Mouse (Mus musculus): ENCODE measurements around the gene Spata7. TPM values are rescaled to one million over a fixed set of nuclear protein-coding genes. Genes with fewer than 3 reads are reported as not detected.

Gene Spata7
- total RNA-seq, 2 experiments from 2014 or later = 1.1 TPM; not detected in 1

Other genes with a start within 250 kb of the Spata7 start
- not detected in 2 replicates for gene Kcnk10, start 49.8 kb upstream of the Spata7 start, total RNA-seq (2015; ENCODE audit: low replicate concordance)
- 0.26 TPM in 1 of 2 replicates, not detected in the other for gene Kcnk10, start 49.8 kb upstream of the Spata7 start, total RNA-seq (2017; ENCODE audit: low replicate concordance)
- gene Ptpn21, start 109.2 kb downstream of the Spata7 start, total RNA-seq (2015; ENCODE audit: low replicate concordance) = 0.21 and 0.58 TPM in 2 replicates
- 0.70 and 2.2 TPM in 2 replicates for gene Ptpn21, start 109.2 kb downstream of the Spata7 start, total RNA-seq (2017; ENCODE audit: low replicate concordance)
- 50.4 and 53.4 TPM in 2 replicates for gene Zc3h14, start 118.8 kb downstream of the Spata7 start, total RNA-seq (2015; ENCODE audit: low replicate concordance)
- gene Zc3h14, start 118.8 kb downstream of the Spata7 start, total RNA-seq (2017; ENCODE audit: low replicate concordance) = 38.3 and 39.4 TPM in 2 replicates

Data from erythroblast, adult 5-6 weeks (primary cell).